Mouse (Mus musculus) liver, embryonic 14.5 days (tissue): ENCODE data around the gene Gart.

Source experiments
- CTCF ChIP-seq: IDR thresholded peaks from 2 replicates; pipeline ENCODE4 v1.5.1; 2016; ENCODE audit warnings: antibody characterized with exemption, low read depth, control low read depth
- EP300 ChIP-seq: IDR thresholded peaks from 2 replicates; pipeline ENCODE4 v1.6.1; 2016; ENCODE audit warnings: antibody characterized with exemption, low read depth

GRCm38 (mm10) chr16:91599242-91599641 lies 47.5 kb downstream of the Gart start:
- peak; percentile 22; the same call in 1 of the 2 replicates for TF ChIP-seq CTCF
- TF ChIP-seq EP300 = no peak
